Mouse (Mus musculus) lung, adult 18-20 months (tissue): ENCODE results near the gene Mios.

Experiments used
- DNase-seq, 2 experiments: peaks; one replicate each; pipeline ENCODE4 v3.0.0; 2022; ENCODE audit warnings: mixed read lengths in 2 of 2

Mios gene

DNA sequence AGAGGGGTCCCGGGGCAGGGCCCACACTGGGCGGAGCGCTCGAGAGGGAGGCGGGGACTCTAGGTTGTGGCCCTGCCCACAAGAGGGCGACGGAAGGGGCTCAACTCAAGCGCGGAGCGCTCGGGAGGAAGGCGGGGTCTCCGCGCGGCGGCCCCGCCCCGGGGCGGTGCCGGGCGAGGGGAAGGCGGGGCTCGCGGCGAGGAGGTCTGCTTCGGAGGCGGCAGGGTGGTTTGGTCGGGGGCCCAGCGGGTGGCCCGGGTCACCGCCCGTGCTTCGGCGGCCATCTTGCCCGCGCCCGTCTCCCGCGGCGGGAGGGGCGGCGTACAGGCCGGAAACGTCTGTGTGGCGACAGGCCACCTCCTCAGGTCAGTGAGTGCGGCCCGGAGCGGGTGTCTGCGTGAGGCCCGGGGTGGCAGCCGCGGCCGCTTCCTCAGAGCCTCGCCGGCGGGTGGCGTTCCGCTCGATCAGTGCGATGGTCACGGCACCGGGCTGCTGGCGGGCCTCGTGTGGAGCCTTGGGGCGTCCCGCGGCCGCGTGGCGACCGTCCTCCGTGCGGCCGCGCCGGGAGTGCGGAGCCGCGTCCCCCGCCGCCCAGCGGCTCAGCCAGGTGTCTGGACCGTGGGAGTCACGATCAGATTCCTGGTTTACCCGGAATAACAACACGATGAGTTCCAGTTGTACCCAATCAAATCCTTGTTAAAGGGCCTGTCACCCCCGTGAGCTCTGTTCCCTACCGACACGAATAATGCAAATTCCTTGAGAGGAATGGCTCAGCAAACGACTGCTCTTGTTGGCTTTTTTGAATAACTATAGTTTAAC, at the start of gene Mios:
TSS of gene Mios (plus strand) at position 176 of the 819 bp plus-strand sequence.
- peak; percentile 87 to 91 for DNase-seq

DNA sequence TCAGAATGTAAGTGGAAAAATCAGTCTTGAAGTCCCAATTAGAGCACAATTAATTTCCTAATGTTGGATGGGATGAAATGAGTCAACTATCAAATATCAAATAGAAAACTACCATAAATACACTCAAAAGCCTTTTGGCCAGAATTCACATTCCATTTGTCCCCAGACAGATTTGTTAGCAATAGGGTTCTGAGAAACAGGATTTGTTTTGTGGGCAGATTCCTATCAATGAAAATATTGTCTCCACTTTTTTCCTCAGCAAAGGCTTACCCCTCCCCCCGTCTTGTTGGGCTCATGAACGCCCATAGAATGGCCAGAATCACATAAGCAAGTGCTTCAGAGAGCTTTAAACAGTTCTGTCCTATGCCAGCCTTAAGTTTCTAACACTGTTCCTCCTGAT, 49.0 kb upstream of the Mios start:
- no peak for DNase-seq

- DNase-seq = no peak
Measured at GRCm38 (mm10) chr6:8164741-8165140, 44.3 kb upstream of the Mios start.

DNA sequence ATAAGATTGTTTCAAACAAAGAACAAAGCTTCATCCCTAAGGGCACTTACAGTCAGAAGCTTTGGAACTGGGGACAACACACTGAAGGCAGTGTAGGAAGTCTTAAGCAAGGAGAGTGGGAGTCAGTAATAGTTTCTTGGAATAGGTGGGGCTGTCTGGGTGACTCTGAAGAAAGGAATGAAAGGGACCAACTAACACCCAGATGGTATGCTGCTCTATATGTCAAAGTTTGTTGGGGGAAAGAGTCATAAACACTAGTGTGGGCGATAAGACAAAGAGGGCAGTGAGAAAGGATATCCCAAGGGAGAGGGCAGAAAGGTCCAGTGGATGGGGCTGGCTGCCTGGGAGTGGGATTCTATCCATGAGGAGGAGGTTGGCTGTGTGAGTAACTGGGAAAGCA, 36.9 kb upstream of the Mios start:
- DNase-seq = no peak

DNA sequence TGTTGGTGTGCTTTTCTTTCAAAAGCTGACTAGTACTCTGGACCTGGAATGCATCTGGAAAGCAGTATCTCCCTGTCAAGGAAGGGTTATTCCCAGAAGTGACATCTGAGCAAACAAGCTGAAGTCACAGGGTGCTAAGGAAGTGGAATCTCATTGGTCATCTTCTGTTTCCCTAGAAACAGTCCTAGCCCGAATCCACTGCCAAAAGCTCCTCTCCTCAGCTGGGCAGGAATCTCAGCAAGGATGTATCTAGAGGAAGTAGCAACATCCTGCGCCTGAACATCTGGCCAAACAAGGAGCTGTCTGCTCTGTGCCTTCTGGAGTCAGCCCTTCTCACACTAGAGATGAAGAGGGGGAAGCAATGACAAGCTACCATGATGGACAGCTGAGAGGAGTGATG, 35.0 kb upstream of the Mios start:
- no peak for DNase-seq

DNA sequence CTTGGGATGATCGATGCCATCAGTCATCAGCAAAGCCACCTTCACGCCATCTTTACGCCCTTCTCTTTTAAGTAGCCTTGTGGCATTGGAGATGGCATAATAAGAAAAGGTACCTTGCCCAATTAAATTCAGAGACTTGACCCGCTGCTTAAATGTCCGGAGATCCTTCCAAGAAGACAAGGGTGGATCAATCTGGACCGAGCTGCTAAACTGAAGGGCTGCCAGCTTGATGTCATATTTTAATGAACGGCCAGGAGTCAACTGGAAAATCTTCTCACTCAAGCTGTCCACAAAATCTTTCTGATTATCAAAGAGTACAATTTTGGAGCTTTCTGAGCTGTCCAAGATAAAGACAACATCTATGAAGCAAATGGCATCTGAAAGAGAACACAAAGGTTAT, 33.7 kb upstream of the Mios start:
- DNase-seq = no peak

- no peak for DNase-seq
Measured at GRCm38 (mm10) chr6:8176116-8176515, 32.9 kb upstream of the Mios start.

GRCm38 (mm10) chr6:8178397-8178941, 30.6 kb upstream of the Mios start:
- DNase-seq = peak in 1 of 2 experiments; percentile 4

DNA sequence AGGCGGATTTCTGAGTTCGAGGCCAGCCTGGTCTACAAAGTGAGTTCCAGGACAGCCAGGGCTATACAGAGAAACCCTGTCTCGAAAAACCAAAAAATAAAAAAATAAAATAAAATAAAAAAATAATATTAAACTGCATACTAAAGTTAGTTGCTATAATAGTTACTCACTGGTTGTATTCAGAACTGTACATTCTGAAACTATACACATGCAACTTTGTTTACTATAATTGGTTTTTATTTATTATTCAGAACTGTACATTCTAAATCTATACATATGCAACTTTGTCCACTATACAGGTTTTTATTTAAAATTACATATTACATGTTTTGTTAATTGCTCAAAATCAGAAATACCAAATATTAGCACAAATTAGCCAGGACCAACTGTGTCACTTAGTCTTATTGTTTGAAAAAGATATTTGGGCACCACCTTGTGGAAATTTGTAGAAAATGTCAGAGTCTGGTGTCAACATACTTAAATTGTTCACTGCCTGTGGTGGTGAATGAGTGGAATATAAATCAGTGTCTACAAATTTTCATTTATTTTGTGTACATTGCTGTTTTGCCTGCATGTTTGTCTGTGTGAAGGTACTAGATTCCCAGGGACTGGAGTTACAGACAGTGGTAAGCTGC, 20.3 kb upstream of the Mios start:
- no peak for DNase-seq

- DNase-seq = no peak
Measured at GRCm38 (mm10) chr6:8189917-8190316, 19.1 kb upstream of the Mios start.

DNA sequence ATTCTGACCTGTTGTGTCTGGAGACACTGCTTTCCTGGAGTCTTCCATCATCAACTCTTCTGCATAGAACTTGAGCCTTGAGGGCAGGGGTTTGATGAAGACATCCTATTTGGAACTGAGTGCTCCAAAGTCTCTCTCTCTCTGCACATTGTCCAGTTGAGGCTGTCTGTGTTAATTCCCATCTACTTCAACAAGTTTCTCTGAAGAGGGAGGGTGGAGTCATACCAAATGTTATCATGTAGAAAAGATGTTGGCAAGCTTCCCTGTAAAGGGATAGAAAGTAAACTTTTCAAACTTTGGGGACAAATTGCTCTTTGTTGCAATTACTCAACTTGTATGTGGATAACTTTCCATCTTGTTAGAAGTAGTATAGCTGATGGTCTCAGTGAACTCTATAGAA, 16.5 kb upstream of the Mios start, which contains the start of gene Col28a1:
TSS of gene Col28a1 (minus strand) at position 101 of the 400 bp plus-strand sequence.
- DNase-seq = no peak

- peak in 1 of 2 experiments; percentile 6 for DNase-seq
Measured at GRCm38 (mm10) chr6:8209866-8210186, 804 bp downstream of the Mios start.

DNA sequence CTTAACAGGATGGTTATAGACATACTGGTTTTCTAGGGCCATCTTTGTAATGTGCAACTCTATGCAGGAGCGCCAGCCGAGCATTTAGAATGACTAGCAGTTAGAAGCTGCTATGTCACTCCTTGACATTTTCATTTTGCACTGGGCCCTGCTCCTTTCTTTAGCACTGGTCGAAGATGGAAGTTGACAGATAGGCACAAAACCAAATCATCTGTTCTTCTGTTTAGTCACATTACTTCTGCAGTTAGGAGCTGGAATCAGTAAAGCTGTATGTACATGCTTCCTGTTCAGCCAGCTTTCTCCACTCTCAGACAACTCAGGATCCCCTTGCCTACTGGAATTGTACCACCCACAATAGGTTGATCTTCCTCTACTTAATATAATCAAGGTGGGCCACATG, 1.6 kb downstream of the Mios start:
- DNase-seq = no peak

DNA sequence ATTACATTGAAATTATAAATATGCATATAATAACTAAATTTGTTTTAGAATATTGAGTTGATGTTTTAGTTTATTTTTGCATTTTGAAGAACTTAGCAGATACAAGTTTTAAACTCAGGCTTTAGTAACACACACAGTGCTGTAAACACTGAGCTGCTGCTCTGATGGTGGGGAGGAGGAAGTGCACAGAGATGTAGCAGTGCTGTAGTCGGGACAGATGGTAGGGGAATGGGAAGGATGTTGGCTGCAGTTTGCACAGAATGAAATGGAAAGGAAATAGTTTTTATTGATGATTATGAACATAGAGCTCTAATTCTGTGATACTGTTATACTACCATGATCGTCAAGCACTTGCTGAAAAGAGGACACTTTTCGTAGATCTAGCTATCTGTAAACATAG, 18.0 kb downstream of the Mios start:
- DNase-seq = no peak

- no peak for DNase-seq
Measured at GRCm38 (mm10) chr6:8228596-8228995, 19.6 kb downstream of the Mios start.

DNA sequence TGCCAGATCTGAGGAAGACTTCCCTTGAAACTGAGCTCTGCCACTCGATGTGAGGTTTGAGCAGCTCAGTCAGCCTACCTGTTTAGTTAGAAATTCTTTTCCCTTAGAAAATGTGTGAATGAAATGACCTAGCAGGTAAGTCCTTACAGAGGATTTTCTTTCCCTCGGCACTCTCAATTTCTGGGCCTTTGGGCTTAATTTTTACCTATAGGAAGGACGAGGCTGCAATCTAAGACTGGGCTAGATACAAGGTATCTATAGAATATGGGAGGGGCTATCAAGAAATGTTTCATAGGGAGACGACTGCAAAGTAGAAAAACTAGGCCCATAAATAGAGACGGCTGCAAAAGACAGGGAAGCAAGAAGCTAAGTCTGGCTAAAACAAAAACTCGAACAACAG, 49.3 kb downstream of the Mios start:
- DNase-seq = no peak

GRCm38 (mm10) chr6:8259004-8259666, 50.1 kb downstream of the Mios start, which contains the start of the genes Rpa3, Umad1 and Gm45062:
Rpa3 (minus strand) TSS chr6:8259173.
Umad1 (plus strand) TSS chr6:8259288.
Gm45062 (plus strand) TSS chr6:8259450.
- DNase-seq = peak; percentile 99

- DNase-seq = no peak
Measured at GRCm38 (mm10) chr6:8259667-8260044, 50.6 kb downstream of the Mios start.

GRCm38 (mm10) chr6:8271047-8271446, 62.0 kb downstream of the Mios start:
- no peak for DNase-seq

GRCm38 (mm10) chr6:8274387-8275054, 65.5 kb downstream of the Mios start:
- peak; percentile 47 to 66 for DNase-seq

- peak; percentile 71 to 84 for DNase-seq
Measured at GRCm38 (mm10) chr6:8275098-8275497, 66.1 kb downstream of the Mios start.

DNA sequence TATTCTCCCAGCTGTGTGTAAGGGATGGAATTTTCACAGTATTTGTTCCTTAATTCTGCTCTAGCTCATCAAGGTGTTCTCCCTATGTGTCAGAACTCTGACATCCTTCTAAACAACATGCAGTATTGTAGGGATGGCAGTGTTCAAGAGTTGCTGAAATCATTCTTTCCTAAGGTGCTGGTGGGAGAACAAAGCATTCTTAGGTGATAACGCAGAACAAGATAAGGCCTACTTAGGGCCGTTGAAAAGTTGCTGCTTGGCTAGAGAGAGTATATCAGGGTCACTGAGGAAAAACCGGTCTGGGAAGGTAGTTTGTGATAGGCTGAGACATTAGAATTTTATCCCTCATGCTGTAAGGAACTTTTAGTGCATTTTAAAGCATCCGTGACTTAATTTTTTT, 67.4 kb downstream of the Mios start:
- DNase-seq = no peak
